Mouse (Mus musculus) R1 (cell line): Measurements from ENCODE around the gene Rptor.

Experiments
- DNase-seq: peaks from one replicate; pipeline ENCODE4 v3.0.0-alpha.2; 2018; ENCODE audit warnings: low read depth, low spot score

The Rptor gene

DNA sequence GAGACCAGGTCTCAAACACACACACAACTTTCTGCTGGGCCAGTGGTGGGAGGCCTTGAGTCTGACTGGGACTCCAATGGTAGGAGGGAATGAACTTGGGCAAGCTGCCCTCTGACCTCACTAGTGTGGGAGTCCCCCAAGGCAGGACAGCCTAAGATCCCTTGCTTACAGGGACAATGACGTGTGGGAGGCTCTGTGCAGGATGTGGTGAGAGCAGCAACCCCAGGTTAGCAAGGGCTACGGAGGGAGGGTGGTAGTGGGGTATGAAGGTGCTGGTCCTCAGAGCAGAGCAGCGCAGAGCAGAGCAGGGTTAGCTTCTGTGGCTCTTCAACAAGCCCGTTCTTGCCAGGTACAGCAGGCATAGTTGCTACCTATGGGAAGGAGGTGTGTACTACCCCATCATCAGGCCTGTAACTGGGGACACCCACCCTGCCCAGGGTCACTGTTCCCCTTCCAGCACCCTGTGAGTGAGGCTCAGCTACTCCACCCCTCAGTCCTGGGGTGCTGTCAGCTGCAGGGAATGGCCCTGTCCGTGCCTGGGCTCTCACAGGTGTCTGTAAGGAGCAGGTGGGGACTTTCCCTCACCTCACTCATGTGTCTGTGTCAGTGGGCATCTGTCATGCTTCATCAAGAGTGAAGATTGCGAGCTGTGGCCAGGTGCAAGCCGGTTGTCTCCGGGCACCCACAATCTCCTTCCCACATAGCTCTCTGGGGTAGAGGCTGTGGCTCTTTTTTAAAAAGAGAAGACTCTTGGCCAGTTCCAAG is 331.3 kb downstream of the Rptor start:
- DNase-seq = no peak

DNA sequence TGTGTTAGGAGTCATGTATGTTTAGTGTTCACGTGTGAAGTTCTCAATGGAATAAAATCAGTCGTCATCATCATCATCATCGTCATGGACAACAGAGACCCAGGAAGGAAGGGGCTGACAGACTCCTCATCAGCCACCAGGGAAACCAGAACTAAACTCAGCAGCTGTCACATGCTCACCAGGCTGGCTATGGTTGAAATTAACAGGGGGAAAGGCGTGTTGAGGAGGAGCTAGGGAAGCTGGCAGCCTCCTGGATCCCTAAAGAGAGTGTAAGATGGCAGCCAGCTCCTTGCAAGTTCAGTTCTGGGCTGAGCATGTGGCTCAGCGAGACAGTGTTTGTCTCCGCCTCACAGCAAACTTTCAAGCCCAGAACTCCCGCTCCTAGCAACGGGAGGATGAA is 332.1 kb downstream of the Rptor start:
- DNase-seq = no peak

DNA sequence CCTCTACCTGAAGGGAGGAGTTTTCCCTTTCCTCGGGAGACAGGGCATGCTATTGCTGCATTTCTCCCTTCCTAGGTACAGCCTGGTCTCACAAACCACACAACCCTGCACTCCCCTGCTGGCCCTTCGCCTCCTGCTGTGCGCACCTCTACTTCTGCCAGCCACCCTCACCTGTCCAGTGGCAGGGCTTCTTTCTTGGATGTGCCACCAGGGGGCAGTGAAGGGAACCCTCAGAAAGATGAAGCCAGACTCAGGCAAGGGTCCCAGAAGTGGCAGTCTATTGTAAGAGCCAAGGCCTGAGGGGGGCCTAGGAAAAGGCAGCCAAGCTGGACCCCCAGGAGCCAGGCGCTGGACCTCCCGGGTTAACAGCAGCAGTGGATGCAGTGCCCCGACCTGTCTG is 332.8 kb downstream of the Rptor start:
- DNase-seq = peak; percentile 76

DNA sequence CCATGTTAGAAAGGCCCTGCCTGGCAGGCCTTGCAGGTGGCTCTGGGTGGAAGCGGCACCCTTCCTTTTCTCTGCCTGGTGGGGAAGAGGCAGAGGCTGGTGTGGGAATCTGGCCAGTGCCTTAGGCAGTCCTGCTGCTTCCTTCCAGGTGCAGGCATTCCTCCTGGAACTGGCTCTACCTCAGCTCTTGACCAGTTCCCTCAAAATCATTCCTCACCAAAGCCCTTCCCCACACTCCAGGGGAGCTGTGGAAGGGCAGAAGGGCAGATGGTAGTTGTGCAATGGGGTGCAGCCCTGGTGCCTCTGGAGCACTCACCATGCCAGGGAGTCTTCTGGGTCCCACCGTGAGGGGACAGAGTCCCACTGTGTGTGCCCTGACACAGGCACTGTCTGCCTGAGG is 333.8 kb downstream of the Rptor start:
- no peak for DNase-seq

DNA sequence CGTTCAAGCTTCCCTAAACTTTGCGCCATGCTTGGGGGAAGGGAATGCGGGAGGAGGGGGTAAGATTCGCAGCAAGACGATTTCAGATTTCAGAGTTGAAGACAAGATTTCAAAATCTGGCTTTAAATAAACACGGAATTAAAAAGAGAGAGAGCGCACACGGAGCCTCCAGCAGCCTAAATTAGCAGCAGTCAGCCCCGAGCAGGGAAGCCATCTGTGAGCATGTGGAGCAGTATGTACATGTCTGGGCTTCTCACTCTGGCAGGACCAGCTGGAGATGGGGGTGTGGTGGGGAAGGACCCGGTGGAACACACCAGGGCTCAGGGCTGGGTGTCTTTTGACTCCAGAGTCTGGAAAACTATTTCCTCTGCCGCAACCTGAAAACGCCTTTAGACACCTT is 334.5 kb downstream of the Rptor start:
- DNase-seq = peak; percentile 62

DNA sequence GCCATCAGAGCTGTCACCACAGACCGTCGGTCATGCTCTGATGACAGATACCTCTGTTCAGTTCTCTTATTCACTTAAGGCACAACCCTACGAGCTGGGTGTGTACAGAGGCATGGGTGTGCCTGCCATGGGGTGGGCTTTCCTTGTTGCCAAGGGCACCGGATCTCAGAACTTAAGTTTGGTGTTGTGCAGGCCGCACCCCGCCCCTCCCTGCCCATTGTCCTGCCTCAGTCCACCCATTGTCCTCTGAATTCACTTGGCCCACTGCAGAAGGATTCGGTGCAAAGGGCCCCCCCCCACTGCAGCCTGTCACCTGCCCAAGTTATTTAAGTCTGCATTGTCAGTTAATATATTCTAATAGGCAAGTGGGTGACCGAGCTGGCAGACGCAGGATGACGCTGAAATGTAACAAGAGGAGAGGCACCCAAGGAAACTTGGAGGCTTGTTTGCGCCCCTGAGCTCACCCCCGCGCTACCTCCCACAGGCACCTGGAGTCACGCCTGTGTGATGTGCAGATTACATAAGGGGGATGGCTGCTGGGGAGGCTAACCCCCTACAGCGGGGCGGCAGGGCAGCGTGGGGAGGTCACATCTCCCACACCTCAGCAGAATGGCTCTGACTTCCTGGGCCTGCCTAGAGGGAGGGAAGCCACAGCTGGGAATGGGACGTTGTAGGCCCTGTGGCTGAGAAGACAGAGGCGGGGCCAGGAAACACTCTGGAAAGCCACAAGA is 335.2 kb downstream of the Rptor start:
- DNase-seq = peak; percentile 67

DNA sequence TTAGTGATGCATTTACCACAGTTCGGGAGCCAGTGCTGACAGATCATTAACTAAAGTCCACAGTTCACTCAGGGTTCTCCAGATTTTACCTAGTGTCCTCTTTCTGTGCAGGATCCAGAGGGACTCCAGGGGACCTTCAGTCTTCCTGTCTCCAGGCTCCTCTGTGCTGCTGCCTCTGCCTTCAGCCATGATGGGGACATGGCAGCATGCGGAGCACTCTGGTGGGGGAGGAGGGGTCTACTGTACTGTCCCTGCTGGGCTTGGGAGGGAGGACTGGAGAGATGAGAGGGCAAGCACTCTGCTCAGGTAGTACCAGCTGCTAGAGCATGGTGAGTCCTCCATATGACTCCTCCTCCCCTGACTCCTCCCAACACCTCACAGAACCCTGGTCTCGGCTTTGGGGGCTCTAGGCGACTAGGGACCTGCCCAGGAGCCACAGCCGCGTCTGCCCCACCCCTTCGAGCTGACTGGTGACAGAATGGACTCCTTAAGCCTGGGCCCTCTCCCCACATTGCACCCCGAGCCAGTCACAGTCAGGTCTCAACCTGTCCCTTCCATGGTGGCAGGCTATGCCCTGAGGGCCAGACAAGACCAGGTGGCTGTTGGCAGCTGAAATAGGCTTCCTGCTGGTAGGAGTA is 336.5 kb downstream of the Rptor start:
- DNase-seq = no peak

DNA sequence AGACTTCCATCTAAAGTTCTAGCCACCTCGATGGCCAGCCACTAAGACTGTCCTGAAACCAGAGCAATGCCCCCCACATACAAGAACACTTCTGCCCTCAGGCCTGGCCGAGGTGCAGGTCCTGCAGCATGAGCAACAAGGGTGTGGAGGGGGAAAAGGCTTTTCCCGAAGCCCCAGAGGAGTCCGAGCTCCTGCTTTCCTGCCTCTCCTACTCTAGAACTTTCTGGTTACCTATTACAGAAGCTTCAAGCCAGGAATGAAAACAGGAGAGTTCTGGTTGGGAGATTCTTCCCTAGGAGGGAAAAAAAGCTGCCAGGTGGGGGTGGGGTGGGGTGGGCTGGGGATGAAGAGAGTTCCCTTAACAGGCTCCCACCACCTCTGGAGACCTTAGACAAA is 337.0 kb downstream of the Rptor start:
- no peak for DNase-seq

DNA sequence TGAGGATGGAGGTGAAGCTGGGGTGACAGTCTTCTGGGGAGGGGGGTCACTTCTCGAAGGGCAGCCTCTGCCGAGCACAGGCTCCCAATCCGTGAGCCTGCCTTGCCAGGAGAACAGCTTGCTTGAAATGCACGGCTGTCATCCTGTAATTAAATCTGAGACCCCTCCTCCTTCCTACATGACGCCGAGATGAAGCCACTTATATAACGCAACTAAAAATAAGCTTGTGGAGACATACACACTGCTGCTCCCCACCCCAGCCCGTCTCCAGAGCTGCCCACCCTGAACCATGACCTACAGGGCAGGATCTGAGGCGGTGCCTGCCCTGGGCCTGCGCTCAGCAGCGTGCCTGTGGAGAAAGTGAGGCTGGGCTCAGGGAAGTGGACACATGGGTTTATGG is 337.4 kb downstream of the Rptor start:
- no peak for DNase-seq

DNA sequence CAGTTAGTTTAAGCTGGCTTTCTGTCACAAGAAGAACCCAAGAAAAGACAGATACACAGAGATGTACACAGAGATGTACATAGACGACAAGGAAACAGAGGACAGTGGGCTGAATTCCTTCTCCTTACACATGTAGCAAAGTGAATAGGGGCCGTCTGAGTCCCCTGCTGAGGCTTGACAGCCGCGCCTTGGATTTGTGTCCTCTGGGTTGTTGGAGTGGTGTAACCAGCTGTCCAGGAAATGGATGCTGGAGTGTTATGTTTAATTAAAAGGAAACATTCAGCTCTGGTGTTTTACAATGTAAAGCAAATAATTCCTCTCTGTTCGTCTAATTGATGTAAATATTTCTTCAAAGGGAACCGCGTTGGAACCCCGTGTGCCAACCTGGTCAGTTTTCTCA is 339.1 kb downstream of the Rptor start:
- DNase-seq = no peak

DNA sequence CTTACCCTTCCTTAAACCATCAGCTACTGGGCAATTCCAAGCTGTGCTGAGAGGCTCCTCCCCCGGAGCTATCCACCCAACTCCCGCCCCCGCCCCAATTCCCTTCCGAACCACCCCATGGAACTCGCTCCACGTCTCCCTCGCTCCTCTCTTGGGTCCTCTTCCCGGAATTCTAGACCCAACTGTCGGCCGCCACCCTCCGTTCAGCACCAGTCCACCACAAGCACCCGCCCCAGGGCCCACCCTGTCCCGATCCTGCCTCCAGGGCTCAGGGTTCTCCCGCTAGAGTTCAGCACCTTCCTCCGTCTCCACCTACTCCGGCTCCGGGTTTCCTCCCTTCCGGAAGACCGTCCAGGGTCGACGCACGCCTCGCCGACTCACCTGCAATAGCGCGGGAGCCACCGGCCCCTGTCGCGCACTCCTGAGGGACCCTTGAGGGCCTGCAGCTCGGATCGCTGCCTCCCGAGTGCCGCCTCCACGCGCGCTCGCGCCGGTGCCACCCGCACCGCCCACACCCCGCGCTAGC is 339.6 kb downstream of the Rptor start:
- peak; percentile 89 for DNase-seq

DNA sequence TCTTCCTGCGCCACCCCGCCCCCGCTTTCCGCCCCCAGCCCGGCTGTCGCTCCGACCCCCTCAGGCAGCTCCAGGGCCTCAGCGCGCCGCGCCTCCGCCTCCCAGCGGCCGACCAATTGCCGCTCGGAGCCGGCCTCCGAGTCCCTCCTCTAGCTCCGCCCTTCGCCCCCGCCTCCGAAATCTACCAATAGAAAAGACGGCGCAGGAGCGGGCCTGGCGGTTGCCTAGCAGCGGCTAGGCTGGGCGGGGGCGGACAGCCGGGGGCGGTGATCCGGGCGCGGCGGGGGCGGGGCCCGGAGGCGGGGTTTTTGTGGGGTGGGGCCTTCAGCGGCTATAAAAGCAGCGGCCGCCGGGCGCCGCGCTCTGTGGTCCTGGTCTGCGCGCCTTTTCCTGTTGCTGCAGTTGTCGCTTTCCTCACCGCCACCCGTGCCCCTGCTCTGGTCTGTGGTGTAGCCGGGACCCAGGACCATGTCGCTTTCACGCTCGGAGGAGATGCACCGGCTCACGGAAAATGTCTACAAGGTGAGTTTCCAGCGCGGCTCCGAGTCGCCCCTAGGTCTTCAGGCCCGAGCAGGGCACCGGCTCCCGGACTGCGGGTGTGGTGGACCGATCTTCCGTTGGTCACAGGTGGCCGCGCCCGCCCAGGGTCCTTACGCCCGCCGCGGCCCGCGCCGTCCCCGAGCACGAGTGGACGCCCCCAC is 340.2 kb downstream of the Rptor start, which contains the start of gene Baiap2:
TSS of gene Baiap2 (plus strand) at position 37 of the 701 bp plus-strand sequence.
- peak; percentile 98 for DNase-seq

DNA sequence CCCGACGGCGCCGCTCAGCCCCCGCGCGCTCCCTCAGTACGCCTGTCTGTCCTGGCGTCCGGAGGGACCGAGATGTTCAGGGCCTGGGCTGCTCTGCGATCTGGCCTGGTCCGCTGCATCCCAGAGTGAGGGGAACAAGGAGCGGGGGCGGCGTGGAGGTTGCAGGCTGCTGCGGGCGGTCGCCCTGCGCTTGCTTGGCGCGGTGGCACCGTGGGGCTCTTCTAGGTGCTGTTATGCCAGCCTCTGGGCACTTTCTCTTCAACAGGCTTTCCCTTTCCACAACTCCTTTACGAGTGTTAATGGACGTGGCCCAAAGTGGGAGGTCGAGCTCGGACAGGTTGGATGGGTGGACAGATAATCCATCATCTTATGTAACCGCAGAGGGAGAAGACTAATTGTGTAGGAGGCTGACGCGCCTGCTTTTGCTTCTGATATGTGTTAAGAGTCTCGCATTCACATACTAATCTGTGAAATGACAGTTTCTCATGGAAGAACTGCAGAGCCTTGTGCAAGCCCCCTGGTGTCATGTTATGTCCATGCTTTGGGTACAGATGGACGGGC is 340.8 kb downstream of the Rptor start:
- DNase-seq = no peak

DNA sequence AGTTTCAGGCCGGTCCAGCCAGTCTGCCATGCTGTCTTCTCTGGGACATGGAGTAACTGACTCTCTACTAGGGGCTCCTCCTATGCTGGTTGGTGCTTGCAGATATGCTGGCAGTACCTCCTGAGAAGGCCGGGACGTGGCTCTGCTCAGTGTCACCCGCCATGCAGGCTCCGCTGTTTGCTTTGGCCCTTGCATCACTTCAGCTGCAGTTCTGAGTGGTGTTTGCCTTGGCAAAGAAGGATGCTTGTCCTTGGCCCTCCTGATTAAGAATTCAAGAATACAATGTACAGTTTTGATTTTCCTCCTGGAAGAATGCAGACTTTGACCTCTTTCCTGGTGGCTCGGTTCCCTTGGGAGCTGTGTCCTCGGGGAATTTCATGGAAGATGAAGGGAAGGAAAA is 342.6 kb downstream of the Rptor start:
- DNase-seq = no peak

DNA sequence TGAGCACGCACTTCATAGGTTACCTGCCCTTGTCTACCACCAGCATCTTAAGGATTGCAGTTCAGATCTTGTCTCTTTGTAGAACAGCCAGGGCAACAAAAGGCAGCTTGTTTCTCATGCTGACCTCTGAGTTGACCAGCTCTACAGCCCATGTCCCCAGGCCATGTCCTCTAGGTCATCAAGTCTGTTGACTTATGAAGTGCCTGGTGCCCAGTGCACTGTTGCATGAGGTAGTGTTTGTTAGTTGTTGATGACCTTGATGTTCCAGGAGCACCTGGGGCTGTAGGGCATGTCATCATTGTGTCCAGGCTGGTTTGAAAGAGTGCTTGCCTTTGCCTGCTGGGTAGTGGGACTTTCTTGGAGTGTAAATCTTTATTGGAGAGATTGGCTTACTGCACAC is 344.7 kb downstream of the Rptor start:
- DNase-seq = no peak

DNA sequence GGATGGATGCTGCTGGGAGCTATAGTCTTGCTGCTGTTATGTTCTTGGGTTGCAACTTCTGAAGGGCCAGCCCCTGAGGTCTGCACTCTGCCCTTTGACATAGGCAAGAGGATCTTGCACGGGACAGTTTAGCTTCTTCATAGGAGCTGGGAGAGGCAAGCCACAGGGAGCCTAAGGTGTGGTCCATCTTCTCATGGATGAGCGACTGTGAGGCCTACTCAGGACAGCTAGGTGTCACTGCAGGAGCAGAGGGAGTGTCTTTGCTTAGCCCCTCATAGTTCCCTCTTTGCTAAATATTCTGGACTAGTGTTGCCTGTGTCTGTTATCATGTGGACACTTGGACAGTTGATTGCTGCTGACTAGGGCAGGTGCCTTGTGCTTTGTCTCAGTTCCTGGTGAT is 345.2 kb downstream of the Rptor start:
- DNase-seq = peak; percentile 55

DNA sequence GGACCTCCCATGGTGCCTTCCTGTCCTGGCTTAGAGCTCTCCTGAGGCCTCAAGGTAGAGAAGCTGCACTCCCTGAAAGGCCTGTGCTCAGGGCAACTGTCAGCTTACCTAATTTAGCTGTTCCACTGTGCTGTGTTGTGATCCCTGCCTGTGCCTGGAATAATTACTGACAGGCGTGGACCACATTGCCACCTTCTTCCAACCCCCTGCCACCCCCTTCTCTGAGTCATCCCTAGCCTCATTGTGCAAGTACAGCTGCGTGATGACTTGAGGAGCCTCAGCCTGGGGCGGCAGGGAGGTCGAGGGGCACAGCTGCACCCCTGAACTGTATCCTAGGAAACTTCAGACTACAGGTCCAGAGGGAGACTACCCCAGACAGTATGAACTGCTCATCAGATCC is 345.6 kb downstream of the Rptor start:
- DNase-seq = no peak

DNA sequence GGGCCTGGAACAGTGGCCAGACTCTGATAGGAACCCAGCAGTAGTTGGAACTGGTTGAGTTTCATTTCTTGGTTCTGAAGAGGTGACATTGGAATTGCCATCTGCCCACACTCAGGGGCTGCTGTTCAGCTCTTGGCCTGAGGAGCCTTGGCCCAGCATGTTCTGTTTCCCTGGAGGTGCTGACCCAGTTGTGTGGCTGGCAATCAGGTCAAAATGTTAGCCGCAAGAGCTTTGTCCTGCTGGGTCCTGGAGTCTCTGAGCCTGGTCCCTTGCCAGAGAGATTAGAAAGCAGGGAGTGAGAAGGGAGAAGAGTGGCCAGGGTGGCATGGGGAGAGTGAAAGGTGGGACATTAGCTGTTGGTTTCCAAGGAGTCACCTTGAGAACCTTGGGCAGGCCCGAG is 346.1 kb downstream of the Rptor start:
- no peak for DNase-seq
